Mouse (Mus musculus) telencephalon, adult 2 months (tissue): ENCODE measurements around the gene Mtmr10.

Source experiments
- DNase-seq: peaks from one replicate; pipeline ENCODE4 v3.0.0-alpha.2; 2011; ENCODE audit warnings: low read depth, low spot score

Mtmr10 gene

DNA sequence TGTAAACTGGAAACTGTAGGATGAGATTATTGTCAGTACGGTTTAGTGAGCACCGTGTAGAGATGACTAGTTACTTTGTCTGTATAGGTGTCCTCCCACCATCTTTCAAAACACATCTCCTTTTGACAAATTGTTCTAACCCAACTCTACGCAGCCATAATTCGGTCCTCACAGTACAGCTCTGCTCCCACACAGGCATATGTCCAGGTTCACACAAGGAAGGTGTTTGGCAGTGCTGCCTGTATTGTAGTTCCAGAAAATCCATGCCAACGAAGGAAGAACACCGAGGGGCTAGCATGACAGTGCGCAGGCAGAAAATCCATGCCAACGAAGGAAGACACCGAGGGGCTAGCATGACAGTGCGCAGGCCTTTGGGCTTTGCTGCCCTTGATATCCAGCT is 4.3 kb downstream of the Mtmr10 start:
- DNase-seq = peak; percentile 45

DNA sequence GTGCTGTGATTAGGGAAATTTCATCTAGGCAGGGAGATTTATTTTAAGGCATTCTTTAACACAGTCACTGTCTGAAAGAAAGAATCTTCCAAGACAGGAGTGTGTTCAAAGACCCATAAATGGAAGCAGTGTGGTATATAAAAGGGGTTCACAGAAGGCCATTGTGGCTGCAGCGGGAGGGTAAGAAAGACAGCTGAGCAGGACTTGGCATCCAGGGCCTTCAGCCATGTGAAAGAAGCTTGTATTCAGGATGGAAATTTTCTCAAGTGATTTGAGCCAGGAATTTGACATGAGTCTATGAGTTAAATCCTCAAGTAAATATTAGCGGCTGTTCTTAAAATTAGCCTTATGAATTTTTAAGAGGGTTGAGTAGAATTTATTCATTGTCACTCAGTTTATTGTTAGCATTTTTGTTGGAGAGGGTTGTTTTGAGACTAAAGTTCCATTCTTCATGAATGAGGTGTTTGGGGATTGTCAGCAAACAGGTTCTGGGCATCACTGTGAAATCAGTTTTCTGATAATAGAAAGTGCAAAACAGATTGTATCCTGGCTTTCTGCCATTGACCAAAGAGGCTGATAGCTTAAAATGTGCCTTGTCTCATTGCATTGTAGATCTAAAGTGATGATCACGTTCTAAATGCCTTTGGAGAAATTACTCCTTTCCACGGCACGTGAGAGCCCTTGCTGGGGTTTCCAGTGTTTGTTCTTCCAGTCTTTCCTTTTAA is 9.0 kb downstream of the Mtmr10 start:
- peak; percentile 33 for DNase-seq

DNA sequence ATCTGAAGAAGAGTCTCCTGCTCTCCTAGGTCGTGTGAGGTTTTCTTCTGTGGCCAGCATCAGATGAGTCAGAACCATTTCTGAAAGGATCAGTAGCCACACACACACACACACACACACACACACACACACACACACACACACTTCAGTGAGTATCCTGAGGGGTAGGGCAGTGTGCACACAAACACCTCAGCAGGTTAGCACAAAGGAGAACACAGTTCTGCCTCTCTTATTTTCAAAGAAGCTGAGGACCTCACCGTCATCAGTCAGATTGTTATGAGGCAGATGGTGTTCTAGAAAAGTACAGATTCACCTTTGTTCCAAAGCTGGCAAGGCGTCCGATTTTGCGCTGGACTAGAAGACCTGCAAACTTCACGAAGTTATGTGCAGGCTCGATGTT is 22.8 kb downstream of the Mtmr10 start:
- no peak for DNase-seq

DNA sequence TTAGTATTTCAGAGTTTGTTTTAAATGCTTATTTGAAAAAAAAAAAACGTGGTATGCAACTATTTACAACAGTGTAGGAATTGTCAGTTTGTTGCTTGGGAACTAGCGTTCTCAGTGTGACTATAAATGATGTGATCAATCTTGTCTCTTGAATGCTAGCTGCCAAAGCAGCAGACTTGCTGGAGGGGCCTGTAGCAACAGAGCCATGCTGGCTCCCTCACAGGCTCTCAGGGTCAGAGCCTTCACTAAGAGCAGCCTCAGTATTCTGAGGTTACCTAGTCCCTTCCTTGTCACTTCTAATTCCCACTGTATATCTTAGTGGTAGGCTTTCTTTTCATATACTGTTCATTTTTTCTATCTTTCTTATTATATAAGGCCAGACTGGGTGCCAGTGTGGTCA is 23.3 kb downstream of the Mtmr10 start:
- DNase-seq = no peak

DNA sequence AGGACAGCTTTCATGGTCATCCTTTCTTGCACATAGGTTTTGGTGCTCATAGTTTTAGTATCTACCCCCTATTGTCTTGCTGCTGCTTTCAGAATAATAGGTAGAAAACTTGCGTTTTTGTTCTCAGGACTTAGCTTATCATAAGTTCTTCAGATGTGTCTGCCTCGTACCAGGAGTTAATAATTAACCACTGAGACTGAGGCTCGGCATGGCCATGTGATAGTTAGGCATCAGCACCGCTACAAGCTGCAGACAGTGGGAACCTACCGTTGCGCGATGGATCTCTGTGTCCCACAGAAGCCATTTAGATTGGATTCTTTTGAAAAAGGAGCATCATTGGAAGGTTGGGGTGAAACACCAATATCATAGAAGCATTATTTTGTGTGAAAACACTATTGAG is 25.4 kb downstream of the Mtmr10 start:
- no peak for DNase-seq

DNA sequence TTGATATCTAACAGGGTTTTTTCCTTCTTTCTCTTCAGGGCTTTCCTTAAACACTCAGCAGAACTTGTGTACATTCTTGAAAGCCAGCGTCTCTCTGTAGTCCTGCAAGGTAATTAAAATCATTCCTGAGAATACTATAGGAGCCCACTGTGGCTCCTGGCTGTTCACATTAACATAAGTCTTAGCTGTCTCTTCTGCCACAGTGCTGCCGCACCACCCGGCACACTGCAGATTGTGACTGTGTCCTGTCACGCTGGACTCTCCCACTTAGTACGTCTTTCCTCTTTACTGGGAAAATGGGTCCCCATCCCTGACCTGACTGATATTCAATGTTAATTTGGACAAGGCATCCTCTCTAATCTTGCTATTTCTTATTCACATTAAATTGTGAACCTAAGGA is 33.7 kb downstream of the Mtmr10 start:
- no peak for DNase-seq

DNA sequence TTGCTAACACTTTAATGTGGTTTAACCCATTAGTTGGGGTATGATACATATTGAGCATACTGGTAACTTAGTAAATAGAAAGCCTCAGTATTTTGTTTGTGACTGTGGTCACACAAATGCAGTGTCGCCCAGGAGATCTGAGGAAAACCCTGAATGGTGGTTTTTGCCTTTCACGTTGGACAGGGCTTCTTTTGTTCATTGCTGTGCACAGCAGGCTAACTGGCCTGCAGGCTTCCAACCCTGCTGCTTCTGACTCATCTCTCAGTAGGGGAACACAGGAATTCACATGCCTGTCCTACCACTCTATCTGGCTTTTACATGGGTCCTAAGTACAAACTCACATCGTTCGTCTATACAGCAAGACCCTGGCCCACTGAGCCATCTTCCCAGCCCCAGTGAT is 34.2 kb downstream of the Mtmr10 start:
- no peak for DNase-seq

DNA sequence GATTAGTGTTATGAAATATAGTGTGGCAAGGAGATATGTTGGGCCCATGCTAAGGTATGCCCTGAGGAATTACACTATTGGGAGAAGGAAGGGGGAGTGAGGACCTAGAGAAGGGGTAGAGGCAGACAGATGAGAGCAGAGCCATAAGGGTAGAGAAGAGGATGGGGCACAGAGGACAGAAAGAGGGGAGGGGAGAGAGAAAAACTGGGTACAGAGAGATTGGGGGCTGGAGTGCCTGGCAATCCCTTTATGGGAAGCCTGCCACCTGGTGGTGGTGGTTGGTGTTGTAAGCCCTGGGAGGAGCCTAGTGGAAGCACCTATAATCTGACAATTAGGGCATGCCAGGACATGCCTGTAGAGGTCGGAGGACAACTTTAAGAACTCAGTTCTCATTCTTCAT is 39.4 kb downstream of the Mtmr10 start:
- no peak for DNase-seq

DNA sequence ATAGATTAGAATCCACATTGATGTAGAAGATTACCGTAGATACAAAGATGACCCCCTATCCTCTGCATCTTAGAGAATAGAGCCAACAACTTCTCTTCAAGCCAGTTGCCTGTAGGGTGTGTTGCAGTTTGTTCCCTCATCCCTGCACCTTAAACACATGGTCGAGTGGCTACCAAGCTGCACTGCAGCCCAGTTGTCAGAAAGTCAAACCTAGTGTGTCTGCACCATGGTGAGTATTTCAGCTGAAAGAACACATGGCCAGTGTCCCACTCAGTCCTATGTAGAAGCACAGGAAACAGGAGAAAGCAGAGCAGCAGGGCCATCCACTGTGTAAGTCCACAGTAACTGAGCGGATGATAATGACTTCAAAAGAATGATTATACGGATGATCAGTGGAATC is 40.0 kb downstream of the Mtmr10 start:
- no peak for DNase-seq

DNA sequence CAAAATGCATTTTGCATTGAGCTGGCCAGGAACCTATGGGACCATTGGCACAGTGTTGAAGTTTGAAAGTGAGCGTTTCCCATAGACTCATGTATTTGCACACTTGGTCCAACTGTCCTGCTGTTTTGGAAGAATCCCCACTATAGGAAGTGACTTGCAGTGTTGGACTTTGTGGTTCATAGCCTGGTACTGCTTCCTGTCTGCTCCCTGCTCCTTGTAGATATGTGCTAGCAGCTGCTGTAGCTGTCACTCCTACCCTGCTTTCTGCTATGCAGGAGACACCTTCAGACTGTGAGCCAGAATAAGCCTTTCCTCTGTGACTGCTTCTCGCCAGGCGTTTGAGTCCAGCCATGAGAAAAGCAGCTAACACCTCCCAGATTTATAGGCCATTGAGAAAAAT is 43.9 kb downstream of the Mtmr10 start:
- DNase-seq = no peak

DNA sequence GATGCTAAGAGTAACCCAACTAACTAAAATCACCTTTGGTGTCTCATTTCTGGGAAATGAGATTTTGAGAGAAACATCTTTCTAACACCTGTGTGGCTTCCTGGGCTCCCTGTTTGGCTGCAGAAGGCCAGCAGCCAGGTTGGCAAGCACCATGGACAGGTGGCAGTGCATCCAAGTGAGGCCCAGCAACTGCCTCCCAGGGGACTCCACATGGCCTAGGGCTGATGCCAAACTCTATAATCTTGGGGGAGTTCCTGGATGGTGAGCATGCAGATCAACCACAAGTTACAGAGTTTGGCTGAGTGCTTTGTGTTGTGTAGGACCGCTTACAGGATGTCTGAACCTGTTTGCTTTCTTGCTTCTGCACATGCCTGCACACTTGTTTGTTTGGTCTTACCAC is 45.2 kb downstream of the Mtmr10 start:
- no peak for DNase-seq

DNA sequence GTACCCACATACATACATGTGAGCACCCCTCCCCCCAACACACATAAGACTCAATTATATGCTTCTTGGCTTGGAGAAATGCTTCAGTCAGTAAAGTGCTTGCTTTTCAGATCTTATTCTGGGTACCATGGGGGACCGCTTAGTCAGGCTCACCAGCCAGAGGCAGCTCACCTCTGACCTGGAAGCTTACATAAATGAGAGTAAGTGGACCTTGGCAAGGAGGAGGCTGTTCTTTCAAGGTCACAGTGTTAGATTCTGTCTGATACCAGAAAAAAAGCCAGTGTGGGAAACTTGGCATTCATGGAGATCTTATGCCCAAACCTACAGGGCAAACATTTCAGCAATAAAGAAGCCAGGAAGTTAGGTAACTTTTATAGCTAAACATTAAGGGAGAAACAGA is 60.4 kb downstream of the Mtmr10 start:
- DNase-seq = no peak

DNA sequence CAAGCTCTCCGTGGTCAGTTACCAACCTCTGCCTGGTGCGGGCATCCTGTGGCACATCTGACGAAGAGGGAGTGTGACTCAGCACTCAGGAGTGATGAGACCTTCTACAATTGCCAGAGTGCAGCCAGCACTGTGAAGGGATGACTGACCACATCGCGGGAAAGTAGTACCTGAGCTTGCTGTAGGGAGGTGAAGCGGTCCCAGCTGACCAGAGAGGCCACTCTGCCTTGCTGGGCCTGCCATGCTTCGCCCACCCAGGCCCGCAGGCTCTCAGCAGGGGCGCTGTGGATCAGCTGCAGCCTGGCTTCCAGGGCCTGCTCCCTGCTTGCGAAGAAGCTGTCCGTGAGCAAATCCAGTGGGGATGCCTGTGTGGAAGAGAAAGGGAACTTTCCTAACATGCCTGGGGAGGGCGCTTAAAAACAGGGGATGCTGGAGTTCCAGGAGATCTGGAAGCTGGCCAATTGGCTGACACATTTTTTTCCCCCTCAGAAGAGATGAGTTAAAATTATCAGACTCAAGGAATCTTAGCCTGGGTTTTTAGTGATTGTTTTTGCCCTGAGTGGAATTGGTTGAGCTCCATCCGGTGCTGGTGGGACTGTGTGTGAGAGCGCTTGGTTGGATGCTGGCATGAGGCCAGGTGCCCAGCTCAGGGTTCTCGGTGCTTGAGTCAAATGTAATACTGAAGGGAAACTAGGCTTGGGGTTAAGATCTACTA is 61.9 kb downstream of the Mtmr10 start:
- peak; percentile 83 for DNase-seq

DNA sequence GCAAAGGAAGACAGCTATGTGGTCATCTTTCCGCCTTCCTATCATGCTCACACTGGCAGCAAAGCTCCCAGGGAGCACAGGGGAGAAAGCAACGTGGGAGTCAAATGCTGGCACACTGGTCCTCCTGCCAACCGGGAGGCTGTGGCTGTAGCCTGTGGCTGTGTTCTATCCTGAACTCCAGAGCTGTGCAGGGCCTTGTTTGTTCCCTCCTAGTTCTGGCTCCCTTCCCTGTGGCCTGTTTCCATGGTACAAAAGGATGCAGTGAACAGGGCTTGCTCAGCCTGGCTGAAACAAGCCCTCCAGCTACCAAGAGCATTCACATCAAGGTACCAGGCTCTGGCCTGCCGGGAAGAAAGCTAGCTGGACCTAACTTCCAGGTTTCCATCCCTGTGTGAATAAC is 63.6 kb downstream of the Mtmr10 start:
- peak; percentile 85 for DNase-seq

DNA sequence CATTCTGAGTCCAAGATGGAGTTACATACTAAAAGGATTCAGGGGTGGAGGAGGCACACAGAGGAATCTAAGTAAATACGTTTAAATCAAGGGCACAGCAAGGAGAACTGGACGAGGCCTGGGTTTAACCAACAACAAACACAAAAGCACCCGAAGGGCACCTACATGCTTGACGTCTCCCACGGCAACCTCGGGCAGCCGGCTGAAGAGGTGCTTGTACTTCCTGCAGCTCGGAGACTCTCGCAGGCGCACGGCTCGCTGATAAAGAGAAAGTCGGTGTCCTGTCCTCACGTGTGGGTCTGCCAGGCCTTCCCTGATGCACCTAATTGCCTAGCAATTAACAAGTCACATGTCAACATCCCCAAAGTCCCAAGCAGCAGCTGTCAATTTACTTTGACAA is 66.8 kb downstream of the Mtmr10 start:
- no peak for DNase-seq

DNA sequence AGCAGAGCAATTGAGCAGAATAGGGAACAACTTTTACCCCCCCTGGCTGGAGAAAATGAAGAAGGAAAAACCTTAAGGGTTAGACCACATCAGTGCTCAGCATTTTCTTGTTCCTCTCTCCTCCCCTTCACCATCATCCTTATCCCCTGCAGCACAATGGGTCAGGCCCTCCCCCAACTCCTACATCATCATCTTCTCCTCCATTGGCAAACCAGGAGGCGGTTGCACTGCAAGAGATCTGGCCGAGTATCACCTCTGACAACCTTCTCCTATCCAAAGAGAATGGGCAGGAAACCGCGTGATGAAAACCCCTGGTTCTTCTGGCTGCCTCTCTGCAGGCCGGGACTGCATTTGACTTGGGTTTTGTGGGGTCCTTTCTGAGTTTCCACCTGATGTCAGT is 69.2 kb downstream of the Mtmr10 start:
- no peak for DNase-seq

DNA sequence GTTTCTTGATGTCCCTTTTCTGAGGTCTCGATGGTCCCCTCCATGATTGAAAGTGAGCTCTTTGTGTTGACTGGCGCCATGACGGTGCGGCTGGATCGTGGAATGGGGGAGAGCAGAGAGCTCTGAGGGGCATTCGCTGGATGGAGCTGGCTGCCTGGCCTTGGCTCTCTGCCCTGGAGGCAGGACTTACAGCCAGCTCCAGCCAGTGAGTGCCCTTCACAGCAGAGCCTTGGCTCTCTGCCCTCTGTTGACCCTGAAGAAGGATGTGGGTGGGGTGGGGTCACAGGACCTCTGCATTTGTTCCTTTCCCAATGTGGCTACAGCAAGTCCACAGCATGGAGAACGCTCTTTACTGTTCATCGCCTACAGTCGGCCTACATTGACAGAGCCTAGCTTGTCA is 70.0 kb downstream of the Mtmr10 start:
- peak; percentile 38 for DNase-seq

DNA sequence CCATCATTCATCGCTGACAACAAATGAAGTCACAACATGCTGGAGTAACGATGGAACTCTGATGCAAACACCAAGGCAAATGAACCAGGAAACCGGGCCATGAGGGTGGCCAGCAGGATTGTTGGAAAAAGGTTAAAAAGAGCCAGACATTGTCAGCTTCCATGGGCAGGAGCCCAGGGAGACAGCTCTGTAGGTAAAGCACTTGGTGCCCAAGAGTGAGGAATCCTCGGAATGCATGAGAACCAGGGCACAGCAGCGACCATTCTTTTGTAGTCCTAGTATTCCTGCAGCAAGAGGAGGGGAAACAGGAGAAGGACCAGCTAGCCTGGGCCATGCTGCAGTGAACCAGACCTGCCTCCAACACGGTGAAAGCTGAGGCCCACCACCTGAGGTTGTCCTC is 71.2 kb downstream of the Mtmr10 start:
- DNase-seq = no peak

DNA sequence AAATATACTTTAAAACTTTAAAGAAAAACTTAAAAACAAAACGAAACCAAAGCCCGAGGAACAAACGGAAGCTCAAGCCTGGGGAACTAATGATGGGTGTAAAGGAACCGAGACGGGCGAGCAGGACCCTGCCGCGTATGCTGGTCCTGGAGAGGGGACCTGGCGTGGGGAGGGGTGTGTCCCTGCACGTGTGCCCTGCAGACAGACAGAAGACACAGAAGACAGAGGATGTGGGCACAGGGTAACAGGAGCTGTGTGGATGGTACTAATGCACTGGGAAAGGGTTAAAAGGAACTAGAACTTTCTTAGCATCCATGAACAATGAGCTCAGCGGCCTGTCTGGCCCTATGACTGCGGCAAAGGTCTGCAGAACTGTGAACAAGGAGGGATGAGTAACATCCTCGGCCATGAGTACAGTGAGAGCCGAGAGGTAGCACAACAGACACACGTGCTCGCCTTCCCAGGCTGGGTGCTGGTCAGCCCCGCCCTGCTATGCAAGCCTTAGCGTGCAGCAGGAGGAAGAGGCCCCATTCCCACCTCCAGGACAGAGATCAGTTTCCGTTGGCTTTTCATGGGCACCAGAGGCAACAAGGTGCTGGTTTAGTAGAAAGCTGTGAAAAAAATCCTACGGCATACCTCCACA is 72.6 kb downstream of the Mtmr10 start:
- no peak for DNase-seq

DNA sequence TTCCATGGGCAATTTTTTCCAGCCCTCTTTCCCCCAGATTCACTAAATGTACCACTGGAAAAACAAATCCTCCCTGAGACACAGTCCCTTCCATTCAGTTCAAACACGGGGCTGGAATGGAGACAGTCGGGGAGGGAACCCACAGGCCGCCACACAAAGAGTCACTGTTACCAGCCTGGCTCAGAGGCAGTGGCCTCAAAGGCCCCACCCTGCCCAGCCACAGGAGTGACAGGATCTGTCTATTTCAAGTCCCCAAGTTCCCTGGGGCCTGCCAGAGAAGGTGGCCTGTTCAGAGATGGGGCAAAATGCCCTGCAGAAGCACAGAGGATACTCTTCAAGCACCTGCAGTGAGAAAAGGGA is 73.1 kb downstream of the Mtmr10 start:
- peak; percentile 36 for DNase-seq

DNA sequence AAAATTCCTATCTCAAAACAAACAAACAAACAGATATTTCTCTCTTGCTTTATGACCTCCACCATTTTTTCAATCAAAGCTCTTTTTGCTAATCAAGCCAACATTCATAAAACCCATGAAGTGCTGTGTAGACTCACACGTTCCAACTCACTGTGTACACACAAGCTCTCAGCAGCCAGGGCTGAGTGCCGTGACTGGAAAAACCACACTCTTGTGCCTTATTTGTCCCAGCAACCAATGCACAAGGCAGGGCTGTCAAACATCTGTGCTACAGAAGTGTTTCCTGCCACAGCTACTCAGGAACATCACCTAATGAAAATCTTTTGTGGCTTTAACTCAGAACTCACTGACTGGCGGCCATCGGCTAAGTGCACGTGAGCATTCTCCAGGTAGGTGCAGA is 78.4 kb downstream of the Mtmr10 start:
- DNase-seq = no peak

DNA sequence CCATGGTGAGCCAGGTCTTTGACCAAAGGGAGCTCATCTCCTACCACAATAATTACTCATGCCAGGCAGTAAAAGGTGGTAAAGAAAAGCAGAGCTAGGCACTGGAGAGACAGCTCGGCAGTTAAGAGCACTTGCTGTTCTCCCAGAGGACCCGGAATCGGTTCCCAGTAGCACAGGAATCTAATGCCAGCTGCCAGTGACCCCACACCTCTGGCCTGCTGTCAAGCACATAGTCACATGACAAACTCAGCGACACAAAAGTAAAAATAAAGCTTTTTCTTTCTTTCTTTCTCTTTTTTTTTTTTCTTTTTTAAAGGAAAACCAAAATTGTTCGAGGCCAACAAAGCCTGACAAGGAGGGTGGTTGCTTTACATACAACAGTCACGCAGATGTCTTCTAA is 82.4 kb downstream of the Mtmr10 start:
- no peak for DNase-seq
